Mouse (Mus musculus) B cell, adult 62 days (primary cell): Measurements from ENCODE around the gene Doc2g. TPM values are rescaled to one million over a fixed set of nuclear protein-coding genes. Genes with fewer than 3 reads are reported as not detected.

Experiments
- total RNA-seq: library from RNA; stranded (reverse); gene quantifications from 4 replicates; pipeline ENCODE4 v1.2.4, GENCODE M21; 2023

Doc2g gene
- 7.1 to 12.1 TPM (median 10.4 TPM) in 4 replicates for total RNA-seq

GRCm38 (mm10) chr19:4003112-4003511 is at the start of gene Doc2g:
Doc2g (plus strand) TSS chr19:4003313.

GRCm38 (mm10) chr19:3958470-3958869 is 44.6 kb upstream of the Doc2g start, which contains the start of gene Aldh3b3:
Aldh3b3 (plus strand) TSS chr19:3958645.

GRCm38 (mm10) chr19:3972229-3972628 is 30.9 kb upstream of the Doc2g start, which contains the start of gene Aldh3b2:
Aldh3b2 (plus strand) TSS chr19:3972328.

GRCm38 (mm10) chr19:3986334-3986733 is 16.8 kb upstream of the Doc2g start, which contains the start of gene Acy3:
Acy3 (plus strand) TSS chr19:3986570.

GRCm38 (mm10) chr19:3992416-3992815 is 10.7 kb upstream of the Doc2g start, which contains the start of gene Tbx10:
Tbx10 (plus strand) TSS chr19:3992752.

GRCm38 (mm10) chr19:4000119-4000900 is 2.8 kb upstream of the Doc2g start, which contains the start of the genes Nudt8 and Gm49405:
Nudt8 (plus strand) TSS chr19:4000580.
Gm49405 (plus strand) TSS chr19:4000626.

GRCm38 (mm10) chr19:4012432-4013022 is 9.4 kb downstream of the Doc2g start, which contains the start of gene Ndufv1:
Ndufv1 (minus strand) TSS chr19:4012806.

GRCm38 (mm10) chr19:4037788-4038232 is 34.7 kb downstream of the Doc2g start, which contains the start of gene Gstp1:
Gstp1 (minus strand) TSS chr19:4037985.

GRCm38 (mm10) chr19:4045966-4046865 is 43.1 kb downstream of the Doc2g start, which contains the start of gene Gstp2:
Gstp2 (minus strand) TSS chr19:4046023.

Other genes with a start within 250 kb of the Doc2g start
- 119 to 126 TPM (median 122 TPM) in 4 replicates for gene Kmt5b, start 235.9 kb upstream of the Doc2g start, total RNA-seq
- gene Chka, start 151.5 kb upstream of the Doc2g start, total RNA-seq: 65.0 to 81.7 TPM (median 68.1 TPM) in 4 replicates
- 141 to 154 TPM (median 146 TPM) in 4 replicates for gene Tcirg1, start 96.2 kb upstream of the Doc2g start, total RNA-seq
- gene Ndufs8, start 90.5 kb upstream of the Doc2g start, total RNA-seq: 73.8 to 87.1 TPM (median 81.3 TPM) in 4 replicates
- gene Aldh3b1, start 73.5 kb upstream of the Doc2g start, total RNA-seq: 7.6 to 9.4 TPM (median 8.4 TPM) in 4 replicates
- 533 to 593 TPM (median 563 TPM) in 4 replicates for gene Unc93b1, start 68.1 kb upstream of the Doc2g start, total RNA-seq
- 0.15 TPM in 1 of 4 replicates, not detected in the others for gene Aldh3b3, start 44.7 kb upstream of the Doc2g start, total RNA-seq
- gene Aldh3b2, start 31.0 kb upstream of the Doc2g start, total RNA-seq: 0.26 to 0.36 TPM in 2 of 4 replicates, not detected in the others
- gene Acy3, start 16.7 kb upstream of the Doc2g start, total RNA-seq: not detected in 4 replicates
- not detected in 4 replicates for gene Tbx10, start 10.6 kb upstream of the Doc2g start, total RNA-seq
- 16.1 to 21.0 TPM (median 19.8 TPM) in 4 replicates for gene Nudt8, start 2.7 kb upstream of the Doc2g start, total RNA-seq
- gene Gm49405, start 2.7 kb upstream of the Doc2g start, total RNA-seq: 3.1 to 6.8 TPM (median 4.0 TPM) in 4 replicates
- gene Ndufv1, start 9.5 kb downstream of the Doc2g start, total RNA-seq: 73.3 to 94.8 TPM (median 89.7 TPM) in 4 replicates
- gene Gstp1, start 34.7 kb downstream of the Doc2g start, total RNA-seq: 137 to 169 TPM (median 145 TPM) in 4 replicates
- 8.8 to 22.4 TPM (median 15.9 TPM) in 4 replicates for gene Gstp2, start 42.7 kb downstream of the Doc2g start, total RNA-seq
- gene Gstp3, start 56.3 kb downstream of the Doc2g start, total RNA-seq: not detected in 4 replicates
- gene Cabp2, start 78.3 kb downstream of the Doc2g start, total RNA-seq: not detected in 4 replicates
- 119 to 136 TPM (median 129 TPM) in 4 replicates for gene Cdk2ap2, start 93.9 kb downstream of the Doc2g start, total RNA-seq
- gene Pitpnm1, start 96.7 kb downstream of the Doc2g start, total RNA-seq: 195 to 200 TPM (median 198 TPM) in 4 replicates
- gene Aip, start 122.5 kb downstream of the Doc2g start, total RNA-seq: 95.2 to 103 TPM (median 98.9 TPM) in 4 replicates
- gene Gpr152, start 136.5 kb downstream of the Doc2g start, total RNA-seq: 0.14 to 0.31 TPM (median 0.27 TPM) in 3 of 4 replicates, not detected in the other
- gene Cabp4, start 140.7 kb downstream of the Doc2g start, total RNA-seq: 0.88 to 1.4 TPM (median 1.2 TPM) in 4 replicates
- gene Coro1b, start 145.3 kb downstream of the Doc2g start, total RNA-seq: 129 to 166 TPM (median 137 TPM) in 4 replicates
- 341 to 368 TPM (median 348 TPM) in 4 replicates for gene Ptprcap, start 150.3 kb downstream of the Doc2g start, total RNA-seq
- gene Rps6kb2, start 160.0 kb downstream of the Doc2g start, total RNA-seq: 50.3 to 55.6 TPM (median 50.9 TPM) in 4 replicates
- gene Carns1, start 172.2 kb downstream of the Doc2g start, total RNA-seq: 93.0 to 107 TPM (median 97.9 TPM) in 4 replicates
- gene Tbc1d10c, start 188.0 kb downstream of the Doc2g start, total RNA-seq: 255 to 266 TPM (median 262 TPM) in 4 replicates
- 377 to 398 TPM (median 383 TPM) in 4 replicates for gene Ppp1ca, start 188.8 kb downstream of the Doc2g start, total RNA-seq
- gene Rad9a, start 198.3 kb downstream of the Doc2g start, total RNA-seq: 51.5 to 59.3 TPM (median 55.6 TPM) in 4 replicates
- 141 to 150 TPM (median 148 TPM) in 4 replicates for gene Clcf1, start 210.9 kb downstream of the Doc2g start, total RNA-seq
- gene AC109138.7, start 211.0 kb downstream of the Doc2g start, total RNA-seq: 5.9 TPM in 1 of 4 replicates, not detected in the others
- 206 to 223 TPM (median 211 TPM) in 4 replicates for gene Pold4, start 228.6 kb downstream of the Doc2g start, total RNA-seq